Mouse (Mus musculus): ENCODE measurements around the gene Acot11. TPM values are rescaled to one million over a fixed set of nuclear protein-coding genes. Genes with fewer than 3 reads are reported as not detected.
"Not testable (repeated sequence)": the region's sequence is repeated elsewhere in the genome, so short reads cannot be mapped to it uniquely, and the experiment has no call there.

Gene Acot11
- total and polyA plus RNA-seq, 3 experiments: 21.2 to 84.2 (median 46.7) TPM

DNA sequence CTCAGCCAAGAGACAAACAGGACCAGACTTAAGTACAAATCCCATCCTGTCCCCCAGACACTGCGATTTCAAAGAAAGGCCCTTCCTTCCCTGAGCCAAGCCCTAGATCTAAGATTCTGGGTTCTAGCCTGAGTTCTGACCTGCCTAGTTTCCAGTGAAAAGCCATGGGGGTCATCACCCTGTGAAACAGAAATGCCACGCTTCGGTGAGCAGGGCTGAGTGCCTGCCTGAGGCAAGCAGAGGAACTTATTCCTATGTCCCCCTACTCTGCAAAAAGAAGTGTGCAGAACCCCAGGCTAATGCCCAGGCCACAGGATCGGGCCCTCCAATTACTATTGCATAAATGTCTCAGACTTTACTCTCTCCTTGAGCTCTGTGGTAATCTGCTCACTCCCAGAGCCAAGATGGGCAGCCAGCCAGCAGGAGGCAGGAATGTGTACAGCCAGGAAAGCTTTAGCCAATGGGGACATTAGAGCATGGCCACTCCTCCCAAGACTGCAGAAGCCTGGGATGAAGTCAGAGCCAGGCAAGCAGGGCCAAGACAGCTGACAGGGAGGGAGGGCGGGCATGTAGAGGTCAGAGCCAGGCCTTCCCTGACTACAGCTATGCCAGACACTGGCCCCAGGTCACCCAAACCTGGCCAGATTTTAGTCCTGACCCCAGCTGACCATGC lies 26.5 kb downstream of the Acot11 start:
- DNase-seq: peak; percentile 97

- DNase-seq: no peak
These were observed 27.8 kb downstream of the Acot11 start for GRCm38 (mm10) chr4:106776998-106777397.

- not testable (repeated sequence) for DNase-seq
These were observed 29.0 kb downstream of the Acot11 start for GRCm38 (mm10) chr4:106775767-106776166.

GRCm38 (mm10) chr4:106772558-106772957 lies 32.2 kb downstream of the Acot11 start:
- DNase-seq: no peak

DNA sequence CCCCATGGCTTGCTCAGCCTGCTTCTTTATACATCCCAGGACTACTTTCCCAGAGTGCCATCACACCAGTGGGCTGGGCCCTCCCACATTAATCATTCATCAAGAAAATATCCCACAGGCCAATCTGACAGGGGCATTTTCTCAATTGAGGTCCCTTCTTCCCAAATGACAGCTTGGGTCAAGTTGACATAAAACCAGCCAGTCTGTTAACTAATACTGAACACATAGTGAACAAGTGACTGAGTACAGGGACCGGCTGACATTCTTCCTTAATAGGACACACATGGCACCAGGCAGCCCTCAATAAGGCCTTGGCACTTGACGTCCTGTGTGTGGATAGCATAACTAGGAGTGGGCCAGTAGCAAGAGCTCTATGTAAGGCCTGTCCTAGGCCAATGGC lies 35.5 kb downstream of the Acot11 start:
- no peak for DNase-seq

DNA sequence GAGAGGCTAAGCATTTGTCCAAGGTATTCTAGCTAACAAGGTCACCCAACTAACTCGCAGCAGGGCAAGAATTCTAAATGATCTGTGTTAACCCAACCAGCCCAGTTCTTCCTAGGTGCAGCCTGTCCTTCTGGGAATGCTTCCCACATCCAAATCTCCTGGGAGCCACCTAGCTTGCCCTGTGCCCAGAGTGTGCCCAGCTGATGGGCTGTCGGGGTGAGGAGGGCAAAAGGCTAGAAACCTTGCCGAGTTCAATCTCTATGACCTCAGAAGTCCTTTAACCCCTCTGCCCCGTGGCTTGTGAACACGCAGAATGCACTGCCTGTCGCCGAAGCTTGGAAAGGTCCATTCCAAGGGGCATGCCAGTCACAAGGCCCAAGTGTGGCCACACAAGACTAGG lies 40.6 kb downstream of the Acot11 start:
- DNase-seq: peak; percentile 36

DNA sequence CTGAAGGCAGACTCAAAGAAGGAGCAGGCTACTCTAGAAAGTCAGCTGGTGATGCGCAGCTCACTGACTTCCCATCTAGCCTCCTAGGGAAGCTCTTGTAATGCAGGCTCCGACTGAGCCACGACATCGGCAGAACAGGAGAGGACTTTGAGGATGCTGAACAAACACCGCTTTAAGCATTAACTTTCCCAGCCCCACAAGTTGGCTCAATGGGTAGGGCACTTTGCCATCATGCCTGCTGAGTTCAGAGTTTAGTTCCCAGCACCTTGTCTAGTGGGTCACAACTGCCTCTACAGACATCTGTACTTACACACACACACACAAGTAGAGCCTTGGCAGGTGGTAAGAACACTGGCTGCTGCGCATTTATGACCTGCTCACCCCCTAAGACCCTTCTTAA lies 53.1 kb downstream of the Acot11 start:
- DNase-seq: no peak

DNA sequence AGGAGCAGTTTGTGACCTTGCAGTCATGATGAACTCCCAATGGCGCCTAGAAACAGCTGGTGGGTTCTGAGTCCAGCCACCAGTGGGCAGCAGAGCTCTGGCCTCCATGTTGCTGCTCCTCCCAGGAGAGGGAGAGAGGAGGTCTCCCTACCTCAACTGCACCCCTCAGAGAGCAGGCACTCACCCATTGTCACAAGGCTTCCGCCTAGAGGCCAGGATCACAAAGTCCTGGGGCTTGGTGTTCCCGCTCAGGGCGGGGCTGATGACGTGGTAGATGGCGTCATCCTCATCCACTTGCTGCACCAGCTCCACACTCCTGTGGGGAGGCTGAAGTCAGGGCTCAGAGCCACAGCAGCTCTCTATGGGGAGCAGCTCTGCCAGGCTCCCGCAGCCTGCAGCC lies 55.1 kb downstream of the Acot11 start:
- peak; percentile 73 for DNase-seq

DNA sequence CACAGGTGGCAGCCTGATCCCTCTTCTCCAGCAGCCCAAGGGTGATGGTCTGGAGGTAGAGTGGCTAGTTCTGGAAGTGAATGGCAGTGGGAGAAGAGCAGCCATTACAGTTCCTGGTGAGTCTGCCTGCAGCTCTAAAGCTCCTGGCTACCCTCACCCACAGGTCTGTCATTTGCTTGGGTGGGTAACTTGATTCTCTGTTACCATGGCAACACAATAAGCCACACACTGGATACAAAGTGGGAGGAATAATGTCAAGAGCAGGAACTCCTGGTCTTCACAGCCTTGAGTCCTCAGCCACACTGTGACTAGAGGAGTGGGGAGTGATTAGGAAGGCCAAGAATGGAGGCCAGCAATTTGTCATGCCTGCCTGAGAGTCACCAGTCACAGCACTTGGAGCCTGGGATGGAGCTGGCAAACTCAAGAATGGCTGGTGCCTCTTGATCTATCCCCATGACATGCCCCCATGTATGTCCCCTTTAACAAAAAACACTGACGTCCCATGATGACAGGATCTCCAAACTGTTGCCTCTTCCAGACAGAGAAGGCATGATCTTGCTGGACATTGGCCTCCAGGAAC lies 57.7 kb downstream of the Acot11 start:
- DNase-seq: no peak

GRCm38 (mm10) chr4:106745862-106746261 lies 58.9 kb downstream of the Acot11 start:
- DNase-seq: no peak

GRCm38 (mm10) chr4:106737904-106738303 lies 66.9 kb downstream of the Acot11 start:
- DNase-seq: no peak

DNA sequence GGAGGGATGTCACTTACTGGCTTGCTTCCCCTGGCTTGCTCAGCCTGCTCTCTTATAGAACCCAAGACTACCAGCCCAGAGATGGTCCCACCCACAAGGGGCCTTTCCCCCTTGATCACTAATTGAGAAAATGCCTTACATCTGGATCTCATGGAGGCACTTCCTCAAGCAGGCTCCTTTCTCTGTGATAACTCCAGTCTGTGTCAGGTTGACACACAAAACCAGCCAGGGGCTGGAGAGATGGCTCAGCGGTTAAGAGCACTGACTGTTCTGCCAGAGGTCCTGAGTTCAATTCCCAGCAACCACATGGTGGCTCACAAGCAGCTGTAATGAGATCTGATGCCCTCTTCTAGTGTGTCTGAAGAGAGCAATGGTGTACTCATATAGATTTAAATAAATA lies 67.9 kb downstream of the Acot11 start:
- not testable (repeated sequence) for DNase-seq

GRCm38 (mm10) chr4:106733636-106734035 lies 71.2 kb downstream of the Acot11 start, which contains the start of gene Fam151a:
Gene Fam151a, plus strand, starts transcription at chr4:106733889.
- DNase-seq: no peak

GRCm38 (mm10) chr4:106730814-106731213 lies 74.0 kb downstream of the Acot11 start, which contains the start of gene Mroh7:
Gene Mroh7, minus strand, starts transcription at chr4:106730925.
- DNase-seq: no peak

GRCm38 (mm10) chr4:106720631-106721030 lies 84.2 kb downstream of the Acot11 start:
- no peak for DNase-seq

DNA sequence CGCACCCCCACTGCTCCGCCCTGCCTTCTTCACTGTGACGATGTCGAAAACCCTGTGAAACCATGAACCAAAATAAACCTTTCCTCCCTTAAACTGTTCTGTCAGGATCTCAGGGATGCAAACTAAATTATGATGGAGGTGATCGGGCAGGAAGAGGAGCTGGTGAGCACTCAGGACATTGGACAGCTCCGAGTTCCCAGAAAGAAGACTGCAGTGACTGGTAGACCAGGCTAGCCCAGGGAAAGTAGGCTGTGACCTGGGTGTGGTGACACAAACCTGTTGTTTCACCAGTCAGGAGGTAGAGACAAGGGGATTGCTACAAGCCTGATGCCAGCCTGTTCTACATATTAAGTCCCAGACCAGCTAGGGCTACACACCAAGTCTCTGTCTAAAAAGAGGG lies 91.2 kb downstream of the Acot11 start:
- DNase-seq: no peak

DNA sequence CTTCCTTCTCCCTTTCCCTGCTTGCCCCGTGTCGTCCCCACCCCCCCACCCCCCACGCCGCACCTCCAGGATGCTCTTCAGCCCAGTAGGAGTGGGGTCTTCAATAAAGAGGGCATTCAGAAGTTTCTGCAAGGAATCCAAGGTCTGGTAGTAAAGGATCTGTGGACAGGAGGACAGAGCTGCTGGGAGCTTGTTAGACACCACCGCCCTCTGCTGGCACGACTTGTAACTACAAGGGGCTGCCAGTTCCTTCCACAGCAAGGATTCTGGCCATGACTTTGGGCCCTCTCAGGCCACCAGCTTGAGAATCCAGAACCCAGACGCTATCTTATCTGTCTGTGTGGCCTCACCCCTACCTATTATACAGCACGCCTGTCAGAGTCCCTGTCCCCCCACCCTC lies 96.4 kb downstream of the Acot11 start:
- peak; percentile 82 for DNase-seq

DNA sequence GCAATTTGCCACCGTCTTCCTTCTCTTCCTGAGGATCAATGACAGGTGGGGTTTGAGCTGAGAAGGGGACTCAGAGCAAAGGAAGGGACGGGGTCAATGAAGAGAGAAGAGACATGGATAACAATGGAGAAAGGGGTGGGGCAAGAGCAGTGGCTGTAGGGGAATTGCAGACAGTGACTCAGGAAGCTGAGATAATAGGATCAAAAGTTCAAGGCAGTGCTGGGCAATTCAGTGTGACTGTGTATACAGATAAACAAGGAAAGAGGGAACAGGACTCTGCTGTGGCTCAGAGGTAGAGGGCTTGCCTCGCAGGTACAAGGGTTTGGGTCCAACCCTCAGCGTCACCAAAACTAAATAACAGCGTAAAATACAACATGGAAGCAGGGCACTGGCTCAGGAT lies 96.8 kb downstream of the Acot11 start:
- DNase-seq: peak; percentile 64

DNA sequence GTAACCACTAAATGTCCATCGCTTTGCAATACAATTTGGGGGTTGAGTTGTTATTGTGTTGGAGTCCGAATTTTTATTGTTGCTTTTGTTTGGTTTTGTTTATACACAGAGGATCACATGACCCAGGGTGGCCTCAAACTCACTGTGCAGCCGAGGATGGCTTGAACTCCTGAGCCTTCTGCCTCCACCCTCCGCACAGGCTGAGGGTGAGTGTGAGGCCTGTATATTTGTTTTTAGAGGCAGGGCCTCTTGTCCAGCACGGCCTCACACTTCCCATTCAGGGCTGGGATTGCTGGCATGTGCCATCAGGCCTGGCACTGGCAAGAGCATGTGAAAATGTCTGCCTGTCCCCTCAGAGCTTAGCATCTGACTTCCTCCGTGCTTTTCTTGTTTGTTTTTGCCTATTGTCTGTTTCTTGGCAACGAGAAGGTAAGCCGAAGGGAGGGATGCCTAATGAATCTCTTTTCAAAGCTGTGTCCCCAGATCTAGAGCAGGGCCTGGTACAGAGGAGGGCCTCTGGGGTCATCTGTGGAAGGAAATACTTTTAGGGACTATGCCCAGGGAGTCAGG lies 99.6 kb downstream of the Acot11 start:
- DNase-seq: no peak

- DNase-seq: no peak
These were observed 100.4 kb downstream of the Acot11 start for GRCm38 (mm10) chr4:106704416-106704815.

DNA sequence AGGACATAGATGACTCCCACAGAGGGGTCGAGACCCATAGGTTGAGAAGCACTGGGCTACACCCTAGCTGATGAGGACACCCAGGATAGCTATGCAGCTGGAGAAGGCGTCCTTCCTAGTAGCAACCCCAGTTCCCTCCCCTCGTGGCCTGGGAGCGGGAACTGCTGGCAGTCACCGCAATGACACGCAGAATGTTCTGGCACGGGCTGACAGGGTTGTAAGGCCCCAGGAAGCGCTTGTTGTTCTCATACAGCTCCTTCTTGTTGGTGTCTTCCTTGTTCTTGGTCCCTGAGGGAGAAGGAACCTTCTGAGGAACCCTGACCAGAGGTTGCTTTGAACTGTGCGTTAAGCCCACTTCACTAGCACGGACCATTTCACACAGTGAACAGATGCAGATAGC lies 100.8 kb downstream of the Acot11 start:
- no peak for DNase-seq

DNA sequence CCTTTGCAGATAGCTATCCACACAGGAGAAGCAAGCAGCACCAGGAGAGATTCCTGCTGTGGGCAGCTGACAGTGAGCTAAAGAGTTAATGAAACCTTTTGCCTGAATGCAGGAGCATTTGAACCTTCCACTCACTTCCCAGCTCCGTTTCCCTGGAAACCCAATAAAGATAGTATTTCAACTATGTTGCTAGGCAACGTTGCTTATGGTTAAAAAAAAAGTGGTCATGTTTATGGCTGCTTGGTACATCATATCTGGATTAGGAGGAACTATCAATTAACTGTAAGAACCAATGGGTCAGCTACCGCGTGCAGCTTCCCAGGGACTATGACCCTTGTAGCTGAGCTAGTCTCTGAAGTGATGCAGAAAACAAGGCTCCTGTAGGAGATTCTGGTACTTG lies 104.0 kb downstream of the Acot11 start:
- DNase-seq: no peak

DNA sequence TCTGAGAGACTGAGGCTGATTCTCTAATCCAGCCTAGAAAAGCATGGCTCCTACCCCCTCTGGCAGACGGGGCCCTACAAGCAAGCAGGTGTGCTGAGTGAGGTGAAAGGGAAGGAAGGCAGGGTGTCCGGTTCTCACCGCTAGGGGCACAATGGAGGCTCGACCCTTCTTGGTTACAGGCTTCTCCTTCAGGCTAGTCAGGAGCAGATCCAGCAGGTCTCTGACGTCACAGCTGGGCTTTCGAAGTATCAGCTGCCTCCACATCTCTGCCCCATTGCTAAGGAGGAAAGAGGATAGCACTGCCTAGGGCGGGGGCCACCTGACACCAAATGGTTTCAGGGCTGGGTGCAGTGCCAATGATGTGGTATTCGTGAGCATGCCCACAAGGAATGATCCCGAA lies 104.8 kb downstream of the Acot11 start:
- no peak for DNase-seq

All from adrenal gland, adult 2 months (tissue).